Mouse (Mus musculus) C2C12 (cell line): ENCODE measurements around the gene Ankzf1.

Experiments used
- CEBPB ChIP-seq: IDR thresholded peaks from one replicate; pipeline ENCODE4 v1.6.1; 2011; ENCODE audit warnings: low read depth, mild to moderate bottlenecking, control low read depth, moderate library complexity
- CTCF ChIP-seq: IDR thresholded peaks from one replicate; pipeline ENCODE4 v1.5.1; 2011; ENCODE audit not compliant: control insufficient read depth, insufficient read depth, insufficient read length
- FOSL1 ChIP-seq: IDR thresholded peaks from one replicate; pipeline ENCODE4 v1.8.0; 2011; ENCODE audit warnings: mild to moderate bottlenecking, low read length; ENCODE audit not compliant: poor library complexity, insufficient read depth, severe bottlenecking
- MAX ChIP-seq: IDR thresholded peaks from one replicate; pipeline ENCODE4 v1.6.1; 2011; ENCODE audit warnings: mild to moderate bottlenecking, control low read depth
- MYOD1 ChIP-seq: IDR thresholded peaks from one replicate; pipeline ENCODE4 v1.6.1; 2011; ENCODE audit warnings: low read depth; ENCODE audit not compliant: control insufficient read depth, insufficient read length
- MYOG ChIP-seq: IDR thresholded peaks from one replicate; pipeline ENCODE4 v1.6.1; 2011; ENCODE audit not compliant: control insufficient read depth, insufficient read length; ENCODE audit errors: extremely low read depth
- USF1 ChIP-seq: IDR thresholded peaks from one replicate; pipeline ENCODE4 v1.6.1; 2011; ENCODE audit warnings: low read depth, mild to moderate bottlenecking, control low read depth, moderate library complexity

DNA sequence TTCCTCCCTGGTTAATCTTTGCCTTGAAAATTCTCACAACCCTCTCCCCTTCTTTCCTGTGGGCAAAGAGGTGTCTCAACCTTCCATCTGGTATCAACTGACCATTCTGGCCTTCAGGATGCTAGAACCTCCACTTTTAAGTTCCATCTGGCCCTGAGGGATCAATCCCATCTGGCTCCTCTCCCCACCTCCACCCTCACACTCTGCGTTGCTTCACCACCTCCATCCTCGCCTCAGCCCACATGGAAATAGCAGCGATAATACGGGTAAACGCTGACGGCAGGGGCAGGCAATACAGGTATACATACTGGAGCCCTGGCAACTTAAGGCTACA is 25.9 kb downstream of the Ankzf1 start:
- TF ChIP-seq CTCF (no peak), USF1 (no peak), MYOD1 (no peak), MAX (no peak), MYOG (no peak), CEBPB (no peak), FOSL1 (no peak)
